Mouse (Mus musculus): ENCODE measurements around the gene Emid1.

GRCm38 (mm10) chr11:5100801-5101200, 51.3 kb downstream of the Emid1 start:
- TF ChIP-seq POLR2A (IDR thresholded peaks at IDR 0.05; ENCODE audit: control insufficient read depth, extremely low read depth, insufficient read depth, low read length, poor library complexity) (no peak), CTCF (IDR thresholded peaks at IDR 0.05; ENCODE audit: borderline replicate concordance, control insufficient read depth, extremely low read depth, insufficient read depth, low read length, poor library complexity) (no peak)
